Mouse (Mus musculus): ENCODE measurements around the gene Gla. TPM values are rescaled to one million over a fixed set of nuclear protein-coding genes. Genes with fewer than 3 reads are reported as not detected.

Gene Gla
- polyA plus RNA-seq, 1 experiment: 7.6 TPM

- TF ChIP-seq CTCF (IDR thresholded peaks at IDR 0.05; ENCODE audit: extremely low read depth, insufficient read depth, low read length) (no peak), POLR2A (IDR thresholded peaks at IDR 0.05; ENCODE audit: extremely low read depth, insufficient read depth, low read length) (no peak)
- Histone ChIP-seq H3K4me3 (ENCODE audit: insufficient read depth, low read length) (no peak overlapping the region), H3K4me1 (ENCODE audit: control insufficient read depth, insufficient read depth, low read length) (no peaks in the 10 kb centered on the region), H3K27ac (ENCODE audit: insufficient read depth, low read length) (no peak overlapping the region)
Observed at GRCm38 (mm10) chrX:134580528-134581305, 20.2 kb downstream of the Gla start.

DNA sequence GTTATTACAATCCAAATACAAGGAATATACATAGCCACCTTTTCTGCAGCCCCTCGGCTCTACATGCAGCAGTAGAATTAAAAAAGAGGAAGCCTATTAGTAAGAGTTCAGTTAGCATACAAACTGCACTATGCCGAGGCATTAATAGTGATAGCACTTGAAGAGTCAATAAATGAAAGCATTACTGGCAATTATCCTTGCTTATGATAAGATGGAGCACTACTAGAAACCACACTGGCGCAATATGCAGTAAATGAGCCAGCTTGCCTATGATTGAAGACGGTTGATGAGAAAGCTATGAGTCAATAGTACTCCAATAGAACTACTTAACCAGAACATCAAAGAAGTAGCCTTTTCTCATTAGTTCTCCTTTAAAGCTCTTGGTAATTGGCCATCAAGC, 23.0 kb downstream of the Gla start:
- no peaks in the 10 kb centered on the region for H3K4me1 ChIP-seq (ENCODE audit: control insufficient read depth, insufficient read depth, low read length)
- no peak overlapping the region for H3K4me3 ChIP-seq (ENCODE audit: insufficient read depth, low read length)
- TF ChIP-seq POLR2A (IDR thresholded peaks at IDR 0.05; ENCODE audit: extremely low read depth, insufficient read depth, low read length) (no peak), CTCF (IDR thresholded peaks at IDR 0.05; ENCODE audit: extremely low read depth, insufficient read depth, low read length) (no peak)
- no peak overlapping the region for H3K27ac ChIP-seq (ENCODE audit: insufficient read depth, low read length)

GRCm38 (mm10) chrX:134566536-134567222, 34.2 kb downstream of the Gla start:
- no peak for TF ChIP-seq CTCF (IDR thresholded peaks at IDR 0.05; ENCODE audit: extremely low read depth, insufficient read depth, low read length)
- TF ChIP-seq POLR2A (IDR thresholded peaks at IDR 0.05; ENCODE audit: extremely low read depth, insufficient read depth, low read length): no peak
- H3K27ac ChIP-seq (ENCODE audit: insufficient read depth, low read length): no peak overlapping the region
- no peaks in the 10 kb centered on the region for H3K4me1 ChIP-seq (ENCODE audit: control insufficient read depth, insufficient read depth, low read length)
- no peak overlapping the region for H3K4me3 ChIP-seq (ENCODE audit: insufficient read depth, low read length)

DNA sequence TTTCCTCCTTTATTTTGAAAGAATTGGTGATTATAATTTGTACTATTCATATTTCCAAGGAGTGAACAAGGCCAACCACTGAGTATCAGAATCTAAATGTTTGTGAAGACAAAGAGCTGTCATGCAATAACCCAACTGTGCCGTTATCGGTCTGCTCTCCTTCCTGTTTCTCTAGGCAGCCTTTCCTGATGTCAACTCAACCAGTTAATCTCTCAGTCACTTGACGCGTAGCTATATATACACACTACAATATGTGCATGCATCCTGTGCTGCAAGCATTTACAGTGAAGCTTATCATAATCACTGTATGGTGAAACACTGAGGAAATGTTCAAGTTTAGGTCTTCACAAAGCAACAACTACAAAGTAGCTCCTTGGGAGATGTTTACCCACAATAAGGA, 36.6 kb downstream of the Gla start:
- no peaks in the 10 kb centered on the region for H3K4me1 ChIP-seq (ENCODE audit: control insufficient read depth, insufficient read depth, low read length)
- TF ChIP-seq POLR2A (IDR thresholded peaks at IDR 0.05; ENCODE audit: extremely low read depth, insufficient read depth, low read length): no peak
- TF ChIP-seq CTCF (IDR thresholded peaks at IDR 0.05; ENCODE audit: extremely low read depth, insufficient read depth, low read length): no peak
- H3K27ac ChIP-seq (ENCODE audit: insufficient read depth, low read length): no peak overlapping the region
- H3K4me3 ChIP-seq (ENCODE audit: insufficient read depth, low read length): no peak overlapping the region

- Histone ChIP-seq H3K4me1 (ENCODE audit: control insufficient read depth, insufficient read depth, low read length) (no peaks in the 10 kb centered on the region), H3K27ac (ENCODE audit: insufficient read depth, low read length) (no peak overlapping the region), H3K4me3 (ENCODE audit: insufficient read depth, low read length) (no peak overlapping the region)
- no peak for TF ChIP-seq POLR2A (IDR thresholded peaks at IDR 0.05; ENCODE audit: extremely low read depth, insufficient read depth, low read length)
- no peak for TF ChIP-seq CTCF (IDR thresholded peaks at IDR 0.05; ENCODE audit: extremely low read depth, insufficient read depth, low read length)
Observed at GRCm38 (mm10) chrX:134554425-134554824, 46.5 kb downstream of the Gla start.

DNA sequence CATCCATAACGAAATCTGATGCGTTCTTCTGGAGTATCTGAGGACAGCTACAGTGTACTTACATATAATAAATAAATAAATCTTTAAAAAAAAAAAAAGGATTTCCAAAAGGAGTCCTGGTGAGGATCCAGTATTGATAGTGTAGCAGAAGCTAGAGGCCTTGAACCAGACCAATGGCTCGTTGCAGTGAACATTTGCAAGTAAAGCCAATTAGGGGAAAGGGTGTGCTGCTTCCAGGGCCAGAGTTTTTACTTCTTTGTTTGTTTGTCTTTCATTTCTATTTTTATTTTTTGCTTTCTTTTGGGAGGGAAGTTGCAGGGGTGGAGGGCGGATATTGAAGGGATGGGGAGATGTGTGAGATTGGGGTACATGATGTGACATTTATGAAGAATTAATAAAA, 47.6 kb downstream of the Gla start:
- TF ChIP-seq CTCF (IDR thresholded peaks at IDR 0.05; ENCODE audit: extremely low read depth, insufficient read depth, low read length) (no peak), POLR2A (IDR thresholded peaks at IDR 0.05; ENCODE audit: extremely low read depth, insufficient read depth, low read length) (no peak)
- Histone ChIP-seq H3K4me3 (ENCODE audit: insufficient read depth, low read length) (no peak overlapping the region), H3K4me1 (ENCODE audit: control insufficient read depth, insufficient read depth, low read length) (no peaks in the 10 kb centered on the region), H3K27ac (ENCODE audit: insufficient read depth, low read length) (no peak overlapping the region)

- no peak overlapping the region for H3K4me3 ChIP-seq (ENCODE audit: insufficient read depth, low read length)
- H3K4me1 ChIP-seq (ENCODE audit: control insufficient read depth, insufficient read depth, low read length): no peaks in the 10 kb centered on the region
- TF ChIP-seq POLR2A (IDR thresholded peaks at IDR 0.05; ENCODE audit: extremely low read depth, insufficient read depth, low read length): no peak
- TF ChIP-seq CTCF (IDR thresholded peaks at IDR 0.05; ENCODE audit: extremely low read depth, insufficient read depth, low read length): 0 out of 2 replicates have a peak, but pooled peaks have one; percentile 11
- no peak overlapping the region for H3K27ac ChIP-seq (ENCODE audit: insufficient read depth, low read length)
Observed at GRCm38 (mm10) chrX:134550903-134551302, 50.0 kb downstream of the Gla start.

DNA sequence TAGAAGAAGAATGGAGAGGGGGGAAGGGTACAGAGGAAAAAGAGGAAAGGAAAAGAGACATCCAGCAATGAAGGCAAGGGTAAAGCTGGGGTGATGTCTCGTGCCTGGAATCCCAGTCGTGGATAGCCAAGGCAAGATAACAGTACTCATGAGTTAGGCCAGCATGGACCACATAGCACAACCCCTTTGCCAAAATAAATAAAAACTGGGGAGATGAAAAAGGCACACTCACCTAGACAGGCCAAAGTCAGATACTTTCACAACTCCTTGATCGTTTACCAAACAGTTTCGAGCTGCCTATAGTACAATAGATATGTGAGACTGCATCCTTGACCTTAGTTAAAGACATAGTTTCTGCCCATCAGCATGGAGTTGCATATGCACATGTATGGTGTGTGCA, 53.6 kb downstream of the Gla start:
- Histone ChIP-seq H3K4me1 (ENCODE audit: control insufficient read depth, insufficient read depth, low read length) (no peaks in the 10 kb centered on the region), H3K4me3 (ENCODE audit: insufficient read depth, low read length) (no peak overlapping the region), H3K27ac (ENCODE audit: insufficient read depth, low read length) (no peak overlapping the region)
- TF ChIP-seq POLR2A (IDR thresholded peaks at IDR 0.05; ENCODE audit: extremely low read depth, insufficient read depth, low read length) (no peak), CTCF (IDR thresholded peaks at IDR 0.05; ENCODE audit: extremely low read depth, insufficient read depth, low read length) (no peak)

DNA sequence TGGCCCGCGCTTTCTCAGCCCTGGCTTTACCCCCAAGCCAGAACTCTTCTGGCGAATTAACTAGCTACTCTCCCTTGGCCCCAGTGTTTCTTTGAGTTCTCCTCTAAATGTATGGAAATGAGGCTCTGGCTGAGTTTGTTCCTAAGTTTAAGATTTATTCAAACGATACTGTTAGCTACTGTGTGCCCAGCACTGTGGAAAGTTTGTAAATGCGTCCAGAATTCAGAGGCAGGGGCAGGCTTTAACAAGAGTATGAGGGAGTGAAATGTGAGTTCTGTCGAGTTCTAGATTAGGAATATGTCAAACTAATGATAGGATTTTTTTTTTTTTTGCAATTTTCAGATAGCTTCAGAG, 59.0 kb downstream of the Gla start:
- Histone ChIP-seq H3K4me3 (ENCODE audit: insufficient read depth, low read length) (peak overlapping the region; percentile 94), H3K27ac (ENCODE audit: insufficient read depth, low read length) (peak overlapping the region; percentile 93; the same call in 1 of the 2 replicates), H3K4me1 (ENCODE audit: control insufficient read depth, insufficient read depth, low read length) (no peaks in the 10 kb centered on the region)
- no peak for TF ChIP-seq CTCF (IDR thresholded peaks at IDR 0.05; ENCODE audit: extremely low read depth, insufficient read depth, low read length)
- TF ChIP-seq POLR2A (IDR thresholded peaks at IDR 0.05; ENCODE audit: extremely low read depth, insufficient read depth, low read length): no peak

All from cortical plate, adult 2 months (tissue).